Mouse (Mus musculus): ENCODE data around the gene Fam184b. TPM values are rescaled to one million over a fixed set of nuclear protein-coding genes. Genes with fewer than 3 reads are reported as not detected.
"Not testable (repeated sequence)": the region's sequence is repeated elsewhere in the genome, so short reads cannot be mapped to it uniquely, and the experiment has no call there.

Gene Fam184b
- polyA plus RNA-seq, 1 experiment = 0.01 TPM

DNA sequence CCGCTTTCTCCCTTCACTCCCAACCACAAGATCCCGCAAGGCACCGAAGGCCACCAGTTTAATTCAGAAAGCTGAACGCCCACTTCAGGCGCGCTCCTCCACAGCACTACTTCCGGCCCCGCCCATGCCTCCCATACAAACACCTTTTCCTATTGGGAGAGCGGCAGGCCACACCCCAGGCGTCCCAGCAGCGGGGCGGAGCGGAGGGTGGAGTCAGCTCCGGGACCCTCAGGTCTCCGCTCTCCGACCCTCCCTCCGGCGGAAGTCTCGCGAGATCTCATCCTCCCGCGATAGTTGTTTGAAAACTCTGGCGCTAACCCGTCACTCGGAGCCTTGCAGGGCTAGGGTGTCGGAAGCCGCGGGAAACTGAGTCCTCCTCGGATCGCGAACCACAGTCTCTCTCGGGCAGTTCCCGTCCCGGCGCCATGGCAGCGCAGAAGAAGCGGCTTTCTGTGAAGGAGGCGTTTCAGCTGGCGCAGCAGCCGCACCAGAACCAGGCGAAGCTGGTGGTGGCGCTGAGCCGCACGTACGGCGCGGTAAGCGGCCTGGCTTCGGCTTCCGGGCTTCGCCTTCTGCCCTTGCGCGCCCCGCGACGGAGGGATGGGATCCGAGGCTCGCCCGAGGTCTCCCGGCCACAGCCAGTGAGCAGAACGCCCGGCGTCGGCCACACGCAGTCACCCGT is 30.3 kb upstream of the Fam184b start, which contains the start of gene Ncapg:
TSS of gene Ncapg (plus strand) at position 322 of the 682 bp plus-strand sequence.
- TF ChIP-seq MYOD1 (IDR thresholded peaks at IDR 0.05; ENCODE audit: control insufficient read depth, insufficient read length, low read depth) (no peak), MAX (IDR thresholded peaks at IDR 0.05) (no peak)
- H3K4me3 ChIP-seq (ENCODE audit: insufficient read depth, poor library complexity, severe bottlenecking) = peak within 1 kb of the TSS; percentile 65

DNA sequence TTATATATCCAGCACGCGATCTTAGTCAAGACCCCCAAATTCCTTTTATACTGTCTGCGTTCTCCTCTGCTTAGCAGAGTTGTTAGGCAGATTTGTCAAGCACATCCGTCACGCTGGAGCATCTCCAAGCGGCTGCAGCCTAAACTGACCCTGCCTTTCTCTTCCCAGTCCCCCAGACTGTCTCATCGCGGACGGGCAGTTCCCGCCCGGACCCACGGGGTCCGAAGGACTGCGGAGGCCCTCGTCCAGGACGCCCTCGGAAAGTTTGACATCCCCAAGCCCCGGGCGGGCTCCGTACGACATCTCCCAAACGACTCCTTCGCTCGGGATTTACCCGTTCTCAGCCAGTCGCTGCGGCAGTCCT is 29.8 kb upstream of the Fam184b start:
- Histone ChIP-seq H3ac (ENCODE audit: control insufficient read depth, insufficient read length, low read depth) (peak overlapping the region; percentile 73), H3K4me3 (ENCODE audit: insufficient read depth, poor library complexity, severe bottlenecking) (peak overlapping the region; percentile 45), H3K79me2 (ENCODE audit: control insufficient read depth, insufficient read depth) (peaks cover 38% of the 10 kb centered on the region), H3K36me3 (ENCODE audit: control insufficient read depth, insufficient read depth) (peaks cover 7% of the 10 kb centered on the region), H3K27me3 (ENCODE audit: control insufficient read depth, insufficient read depth, insufficient read length) (no peaks in the 10 kb centered on the region), H3K79me3 (ENCODE audit: low read depth) (peaks cover 17% of the 10 kb centered on the region)
- TF ChIP-seq CEBPB (IDR thresholded peaks at IDR 0.05; ENCODE audit: low read depth) (no peak), CTCF (IDR thresholded peaks at IDR 0.05; ENCODE audit: control insufficient read depth, insufficient read depth, insufficient read length) (no peak), USF1 (IDR thresholded peaks at IDR 0.05; ENCODE audit: low read depth) (no peak), FOSL1 (IDR thresholded peaks at IDR 0.05; ENCODE audit: insufficient read depth, low read length, poor library complexity, severe bottlenecking) (no peak)

More for the DNA sequence above, 30.3 kb upstream of the Fam184b start, which contains the start of gene Ncapg:
- H3K79me2 ChIP-seq (ENCODE audit: control insufficient read depth, insufficient read depth) = peaks cover 38% of the 10 kb centered on the region
- H3K36me3 ChIP-seq (ENCODE audit: control insufficient read depth, insufficient read depth) = peaks cover 12% of the 10 kb centered on the region
- no peaks in the 10 kb centered on the region for H3K27me3 ChIP-seq (ENCODE audit: control insufficient read depth, insufficient read depth, insufficient read length)
- peak within 1 kb of the TSS; percentile 96 for H3ac ChIP-seq (ENCODE audit: control insufficient read depth, insufficient read length, low read depth)
- H3K79me3 ChIP-seq (ENCODE audit: low read depth) = peaks cover 17% of the 10 kb centered on the region

DNA sequence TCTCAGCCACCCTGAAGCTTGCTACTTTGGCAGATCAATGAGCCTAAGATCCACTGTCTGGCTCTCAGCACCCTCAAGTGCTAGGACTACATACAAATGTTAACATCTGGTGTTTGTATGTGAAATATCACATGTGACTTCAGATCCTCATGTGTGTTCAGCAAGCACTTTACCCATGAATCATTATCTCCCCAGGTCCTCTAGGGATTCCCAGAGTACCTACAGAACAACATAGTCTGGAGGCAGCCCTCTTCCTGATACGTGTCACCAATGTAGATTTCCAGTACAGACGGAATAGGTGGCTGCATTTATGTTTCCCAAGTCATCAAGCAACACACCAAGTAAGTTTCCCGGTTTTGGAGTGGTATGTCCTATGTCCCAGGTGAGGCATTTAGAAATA is 29.4 kb upstream of the Fam184b start:
- Histone ChIP-seq H3K36me3 (ENCODE audit: control insufficient read depth, insufficient read depth) (peaks cover 5% of the 10 kb centered on the region), H3K79me3 (ENCODE audit: low read depth) (peaks cover 17% of the 10 kb centered on the region), H3ac (ENCODE audit: control insufficient read depth, insufficient read length, low read depth) (peak overlapping the region; percentile 73), H3K27me3 (ENCODE audit: control insufficient read depth, insufficient read depth, insufficient read length) (no peaks in the 10 kb centered on the region), H3K79me2 (ENCODE audit: control insufficient read depth, insufficient read depth) (peaks cover 38% of the 10 kb centered on the region), H3K4me3 (ENCODE audit: insufficient read depth, poor library complexity, severe bottlenecking) (peak overlapping the region; percentile 45)
- TF ChIP-seq MYOD1 (IDR thresholded peaks at IDR 0.05; ENCODE audit: control insufficient read depth, insufficient read length, low read depth) = no peak
- no peak for TF ChIP-seq CEBPB (IDR thresholded peaks at IDR 0.05; ENCODE audit: low read depth)
- no peak for TF ChIP-seq FOSL1 (IDR thresholded peaks at IDR 0.05; ENCODE audit: insufficient read depth, low read length, poor library complexity, severe bottlenecking)
- TF ChIP-seq CTCF (IDR thresholded peaks at IDR 0.05; ENCODE audit: control insufficient read depth, insufficient read depth, insufficient read length) = no peak
- TF ChIP-seq MYOG (IDR thresholded peaks at IDR 0.05; ENCODE audit: control insufficient read depth, extremely low read depth, insufficient read length) = no peak
- no peak for TF ChIP-seq MAX (IDR thresholded peaks at IDR 0.05)
- TF ChIP-seq USF1 (IDR thresholded peaks at IDR 0.05; ENCODE audit: low read depth) = no peak

DNA sequence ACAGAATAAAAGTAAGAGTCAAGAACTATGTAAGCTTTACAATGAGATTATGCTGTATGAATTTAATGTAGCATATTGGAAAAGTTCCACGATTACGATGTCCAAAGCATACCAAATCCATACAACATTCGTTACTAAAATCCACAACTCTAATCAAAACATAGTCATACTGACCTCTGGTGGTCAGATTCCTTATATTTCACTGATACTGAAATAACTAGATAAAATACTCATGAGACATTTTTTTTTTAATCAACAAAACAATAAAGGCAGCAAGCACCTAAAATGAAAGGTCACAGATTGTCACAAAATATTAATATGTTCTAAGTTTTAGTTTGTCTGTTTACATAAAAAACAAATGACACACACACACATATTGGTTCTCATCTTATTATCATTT is 28.9 kb upstream of the Fam184b start:
- H3K4me3 ChIP-seq (ENCODE audit: insufficient read depth, poor library complexity, severe bottlenecking) = peak overlapping the region; percentile 45
- TF ChIP-seq USF1 (IDR thresholded peaks at IDR 0.05; ENCODE audit: low read depth) = no peak
- TF ChIP-seq MYOG (IDR thresholded peaks at IDR 0.05; ENCODE audit: control insufficient read depth, extremely low read depth, insufficient read length) = no peak
- no peak for TF ChIP-seq MAX (IDR thresholded peaks at IDR 0.05)
- no peak for TF ChIP-seq CTCF (IDR thresholded peaks at IDR 0.05; ENCODE audit: control insufficient read depth, insufficient read depth, insufficient read length)
- no peak for TF ChIP-seq CEBPB (IDR thresholded peaks at IDR 0.05; ENCODE audit: low read depth)
- TF ChIP-seq MYOD1 (IDR thresholded peaks at IDR 0.05; ENCODE audit: control insufficient read depth, insufficient read length, low read depth) = no peak
- no peak for TF ChIP-seq FOSL1 (IDR thresholded peaks at IDR 0.05; ENCODE audit: insufficient read depth, low read length, poor library complexity, severe bottlenecking)

DNA sequence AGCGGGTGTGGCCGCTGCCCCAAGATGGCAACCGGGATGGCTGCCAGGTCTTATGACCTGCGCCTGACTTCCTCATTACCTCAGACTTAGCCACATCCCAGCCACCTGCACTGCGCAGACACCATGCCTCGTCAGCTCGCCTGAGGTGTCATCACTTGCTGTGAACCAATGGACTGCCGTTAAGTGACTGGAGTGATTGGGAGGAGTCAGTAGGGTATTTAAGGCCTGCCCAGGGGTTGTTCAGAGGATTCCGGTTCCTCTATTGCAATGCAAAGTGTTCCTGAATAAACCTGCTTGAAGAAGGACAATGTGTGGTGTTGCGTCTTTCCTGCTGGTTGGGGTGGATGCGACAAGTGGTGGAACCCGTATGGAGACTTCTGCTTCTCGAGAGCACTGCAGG is 19.0 kb upstream of the Fam184b start:
- not testable (repeated sequence) for H3K79me2 ChIP-seq (ENCODE audit: control insufficient read depth, insufficient read depth); H3ac ChIP-seq (ENCODE audit: control insufficient read depth, insufficient read length, low read depth); H3K27me3 ChIP-seq (ENCODE audit: control insufficient read depth, insufficient read depth, insufficient read length); H3K4me3 ChIP-seq (ENCODE audit: insufficient read depth, poor library complexity, severe bottlenecking); H3K36me3 ChIP-seq (ENCODE audit: control insufficient read depth, insufficient read depth); H3K79me3 ChIP-seq (ENCODE audit: low read depth)

More for the DNA sequence above, 28.9 kb upstream of the Fam184b start:
- no peak overlapping the region for H3ac ChIP-seq (ENCODE audit: control insufficient read depth, insufficient read length, low read depth)
- no peaks in the 10 kb centered on the region for H3K27me3 ChIP-seq (ENCODE audit: control insufficient read depth, insufficient read depth, insufficient read length)
- H3K36me3 ChIP-seq (ENCODE audit: control insufficient read depth, insufficient read depth) = peaks cover 3% of the 10 kb centered on the region
- H3K79me3 ChIP-seq (ENCODE audit: low read depth) = peaks cover 17% of the 10 kb centered on the region
- H3K79me2 ChIP-seq (ENCODE audit: control insufficient read depth, insufficient read depth) = peaks cover 36% of the 10 kb centered on the region

DNA sequence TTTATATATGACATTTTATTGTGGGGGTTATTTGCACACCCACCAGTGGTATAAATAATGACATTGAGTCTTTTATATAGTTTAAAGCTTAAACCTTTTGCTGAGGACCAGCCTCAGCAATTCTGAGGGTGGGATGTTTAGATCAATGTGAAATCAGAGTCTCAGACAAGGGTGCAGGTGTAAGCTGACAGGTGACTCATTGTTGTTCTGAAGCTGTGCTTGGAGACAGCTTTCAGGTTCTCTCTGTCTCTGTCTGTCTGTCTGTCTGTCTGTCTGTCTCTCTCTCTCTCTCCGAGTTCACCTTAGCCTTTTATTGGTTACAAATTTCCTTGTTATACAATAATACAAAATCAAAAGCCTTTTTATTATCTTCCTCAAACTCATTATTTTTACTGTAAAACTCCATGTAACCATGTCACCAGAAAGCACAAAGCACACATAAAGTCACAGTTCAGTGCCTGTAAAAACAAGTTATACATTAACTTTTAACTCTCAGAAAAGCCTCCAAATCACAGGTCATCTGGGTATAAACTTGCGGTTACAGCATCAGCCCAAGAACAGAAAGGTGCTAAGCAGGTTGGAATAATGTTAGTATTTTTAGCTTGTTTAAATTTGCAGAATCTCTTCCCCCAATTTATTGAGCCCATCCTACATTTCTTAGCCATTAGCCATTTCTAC is 11.8 kb upstream of the Fam184b start:
- Histone ChIP-seq H3K79me3 (ENCODE audit: low read depth) (no peaks in the 10 kb centered on the region), H3ac (ENCODE audit: control insufficient read depth, insufficient read length, low read depth) (no peak overlapping the region), H3K79me2 (ENCODE audit: control insufficient read depth, insufficient read depth) (no peaks in the 10 kb centered on the region), H3K27me3 (ENCODE audit: control insufficient read depth, insufficient read depth, insufficient read length) (no peaks in the 10 kb centered on the region), H3K36me3 (ENCODE audit: control insufficient read depth, insufficient read depth) (no peaks in the 10 kb centered on the region), H3K4me3 (ENCODE audit: insufficient read depth, poor library complexity, severe bottlenecking) (no peak overlapping the region)
- TF ChIP-seq USF1 (IDR thresholded peaks at IDR 0.05; ENCODE audit: low read depth) (no peak), MAX (IDR thresholded peaks at IDR 0.05) (no peak), MYOG (IDR thresholded peaks at IDR 0.05; ENCODE audit: control insufficient read depth, extremely low read depth, insufficient read length) (no peak), CEBPB (IDR thresholded peaks at IDR 0.05; ENCODE audit: low read depth) (no peak), FOSL1 (IDR thresholded peaks at IDR 0.05; ENCODE audit: insufficient read depth, low read length, poor library complexity, severe bottlenecking) (no peak), MYOD1 (IDR thresholded peaks at IDR 0.05; ENCODE audit: control insufficient read depth, insufficient read length, low read depth) (no peak), CTCF (IDR thresholded peaks at IDR 0.05; ENCODE audit: control insufficient read depth, insufficient read depth, insufficient read length) (no peak)

All from C2C12 (cell line).